Mouse (Mus musculus): ENCODE results near the gene 4930432M17Rik. TPM values are rescaled to one million over a fixed set of nuclear protein-coding genes. Genes with fewer than 3 reads are reported as not detected.

The 4930432M17Rik gene
- total RNA-seq (2015; ENCODE audit: low replicate concordance) (not detected in 2 replicates), total RNA-seq (2017; ENCODE audit: low replicate concordance) (not detected in 2 replicates)

- ATAC-seq (replicated peaks; ENCODE audit: low FRiP score, poor library complexity, severe bottlenecking), result no peak
Observed at GRCm38 (mm10) chr3:121670462-121670861, at the start of gene 4930432M17Rik. 4930432M17Rik (plus strand) TSS chr3:121670762.

GRCm38 (mm10) chr3:121625662-121626061 lies 44.9 kb upstream of the 4930432M17Rik start:
- ATAC-seq (replicated peaks; ENCODE audit: low FRiP score, poor library complexity, severe bottlenecking), result no peak

- ATAC-seq (replicated peaks; ENCODE audit: low FRiP score, poor library complexity, severe bottlenecking), result no peak
Observed at GRCm38 (mm10) chr3:121626273-121626672, 44.3 kb upstream of the 4930432M17Rik start.

- ATAC-seq (replicated peaks; ENCODE audit: low FRiP score, poor library complexity, severe bottlenecking), result no peak
Observed at GRCm38 (mm10) chr3:121628245-121628644, 42.3 kb upstream of the 4930432M17Rik start.

- ATAC-seq (replicated peaks; ENCODE audit: low FRiP score, poor library complexity, severe bottlenecking), result no peak
Observed at GRCm38 (mm10) chr3:121630626-121631025, 39.9 kb upstream of the 4930432M17Rik start.

- ATAC-seq (replicated peaks; ENCODE audit: low FRiP score, poor library complexity, severe bottlenecking), result no peak
Observed at GRCm38 (mm10) chr3:121634963-121635362, 35.6 kb upstream of the 4930432M17Rik start.

GRCm38 (mm10) chr3:121635505-121635904 lies 35.1 kb upstream of the 4930432M17Rik start:
- ATAC-seq (replicated peaks; ENCODE audit: low FRiP score, poor library complexity, severe bottlenecking), result no peak

GRCm38 (mm10) chr3:121636315-121636714 lies 34.2 kb upstream of the 4930432M17Rik start:
- no peak for ATAC-seq (replicated peaks; ENCODE audit: low FRiP score, poor library complexity, severe bottlenecking)

GRCm38 (mm10) chr3:121636748-121637147 lies 33.8 kb upstream of the 4930432M17Rik start:
- ATAC-seq (replicated peaks; ENCODE audit: low FRiP score, poor library complexity, severe bottlenecking), result no peak

GRCm38 (mm10) chr3:121637792-121638191 lies 32.8 kb upstream of the 4930432M17Rik start:
- no peak for ATAC-seq (replicated peaks; ENCODE audit: low FRiP score, poor library complexity, severe bottlenecking)

GRCm38 (mm10) chr3:121638241-121638640 lies 32.3 kb upstream of the 4930432M17Rik start:
- no peak for ATAC-seq (replicated peaks; ENCODE audit: low FRiP score, poor library complexity, severe bottlenecking)

- no peak for ATAC-seq (replicated peaks; ENCODE audit: low FRiP score, poor library complexity, severe bottlenecking)
Observed at GRCm38 (mm10) chr3:121640611-121641010, 30.0 kb upstream of the 4930432M17Rik start.

GRCm38 (mm10) chr3:121643236-121643635 lies 27.3 kb upstream of the 4930432M17Rik start:
- ATAC-seq (replicated peaks; ENCODE audit: low FRiP score, poor library complexity, severe bottlenecking), result no peak

GRCm38 (mm10) chr3:121645447-121645846 lies 25.1 kb upstream of the 4930432M17Rik start:
- no peak for ATAC-seq (replicated peaks; ENCODE audit: low FRiP score, poor library complexity, severe bottlenecking)

- ATAC-seq (replicated peaks; ENCODE audit: low FRiP score, poor library complexity, severe bottlenecking), result no peak
Observed at GRCm38 (mm10) chr3:121646364-121647048, 24.1 kb upstream of the 4930432M17Rik start.

- ATAC-seq (replicated peaks; ENCODE audit: low FRiP score, poor library complexity, severe bottlenecking), result no peak
Observed at GRCm38 (mm10) chr3:121648238-121648778, 22.3 kb upstream of the 4930432M17Rik start.

- ATAC-seq (replicated peaks; ENCODE audit: low FRiP score, poor library complexity, severe bottlenecking), result no peak
Observed at GRCm38 (mm10) chr3:121650052-121650671, 20.4 kb upstream of the 4930432M17Rik start.

GRCm38 (mm10) chr3:121651710-121652109 lies 18.9 kb upstream of the 4930432M17Rik start:
- ATAC-seq (replicated peaks; ENCODE audit: low FRiP score, poor library complexity, severe bottlenecking), result no peak

- no peak for ATAC-seq (replicated peaks; ENCODE audit: low FRiP score, poor library complexity, severe bottlenecking)
Observed at GRCm38 (mm10) chr3:121652186-121652585, 18.4 kb upstream of the 4930432M17Rik start.

GRCm38 (mm10) chr3:121656922-121657321 lies 13.6 kb upstream of the 4930432M17Rik start:
- no peak for ATAC-seq (replicated peaks; ENCODE audit: low FRiP score, poor library complexity, severe bottlenecking)

Measured in erythroid progenitor cell, adult 5-6 weeks (primary cell).